Mouse (Mus musculus) lung, postnatal 0 days (tissue): ENCODE measurements around the gene Gm20388. TPM values are rescaled to one million over a fixed set of nuclear protein-coding genes. Genes with fewer than 3 reads are reported as not detected.

Experiments
- ATAC-seq: fragments of 200-750 bp; cut with Nextera tagmentation; 2 replicates; pipeline ENCODE4 v1.8.0; 2017; ENCODE audit warnings: moderate library complexity
- DNase-seq: peaks from one replicate; pipeline ENCODE4 v3.0.0-alpha.2; 2016; ENCODE audit warnings: low spot score
- H3K27ac ChIP-seq: fragments of 300-500 bp; sonication (generic); 2 replicates; pipeline ENCODE4 v1.5.1; 2014; ENCODE audit warnings: antibody characterized with exemption, mild to moderate bottlenecking, low read length, mixed read lengths
- H3K27me3 ChIP-seq: fragments of 300-500 bp; sonication (generic); replicated peaks from 2 replicates; pipeline ENCODE4 v1.6.1; 2014; ENCODE audit warnings: low read length, mixed read lengths; ENCODE audit not compliant: insufficient read depth
- H3K36me3 ChIP-seq: fragments of 300-500 bp; sonication (generic); 2 replicates; pipeline ENCODE4 v1.6.1; 2014; ENCODE audit warnings: low read length, mixed read lengths; ENCODE audit not compliant: insufficient read depth
- H3K4me1 ChIP-seq: fragments of 300-500 bp; sonication (generic); 2 replicates; pipeline ENCODE4 v1.6.1; 2014; ENCODE audit warnings: antibody characterized with exemption, low read depth, low read length, mixed read lengths; ENCODE audit not compliant: insufficient read depth
- H3K4me2 ChIP-seq: fragments of 300-500 bp; sonication (generic); replicated peaks from 2 replicates; pipeline ENCODE4 v1.6.1; 2014; ENCODE audit warnings: low read depth, mild to moderate bottlenecking, low read length, moderate library complexity, mixed read lengths
- H3K4me3 ChIP-seq: fragments of 300-500 bp; sonication (generic); 2 replicates; pipeline ENCODE4 v1.5.1; 2014; ENCODE audit warnings: low read depth, low read length
- H3K9ac ChIP-seq: fragments of 300-500 bp; sonication (generic); replicated peaks from 2 replicates; pipeline ENCODE4 v1.6.1; 2014; ENCODE audit warnings: low read depth, mild to moderate bottlenecking
- H3K9me3 ChIP-seq: fragments of 300-500 bp; sonication (generic); 2 replicates; pipeline ENCODE4 v1.6.1; 2016; ENCODE audit warnings: low read length, mixed read lengths
- CTCF ChIP-seq: IDR thresholded peaks from 2 replicates; pipeline ENCODE4 v1.5.1; 2016; ENCODE audit warnings: antibody characterized with exemption, mild to moderate bottlenecking
- EP300 ChIP-seq: IDR thresholded peaks from 2 replicates; pipeline ENCODE4 v1.6.1; 2016; ENCODE audit warnings: antibody characterized with exemption, mild to moderate bottlenecking, control low read depth
- WGBS: fragments of 180-500 bp; shearing (Covaris S2); extraction: QIAGEN DNeasy Blood & Tissue Kit; methylation state at CpG from one replicate; pipeline ENCODE4 v1.1.7; 2014; 5-methylcytosine and 5-hydroxymethylcytosine counted together
- polyA plus RNA-seq: library from polyadenylated mRNA; unstranded; fragments of >200 nt; fragmentation: Nextera tagmentation; extraction: Ambion mirVana; gene quantifications from 2 replicates; pipeline ENCODE4 v1.2.1, GENCODE M21; 2015

The Gm20388 gene
- polyA plus RNA-seq, 1 experiment from 2014 or later = not detected

DNA sequence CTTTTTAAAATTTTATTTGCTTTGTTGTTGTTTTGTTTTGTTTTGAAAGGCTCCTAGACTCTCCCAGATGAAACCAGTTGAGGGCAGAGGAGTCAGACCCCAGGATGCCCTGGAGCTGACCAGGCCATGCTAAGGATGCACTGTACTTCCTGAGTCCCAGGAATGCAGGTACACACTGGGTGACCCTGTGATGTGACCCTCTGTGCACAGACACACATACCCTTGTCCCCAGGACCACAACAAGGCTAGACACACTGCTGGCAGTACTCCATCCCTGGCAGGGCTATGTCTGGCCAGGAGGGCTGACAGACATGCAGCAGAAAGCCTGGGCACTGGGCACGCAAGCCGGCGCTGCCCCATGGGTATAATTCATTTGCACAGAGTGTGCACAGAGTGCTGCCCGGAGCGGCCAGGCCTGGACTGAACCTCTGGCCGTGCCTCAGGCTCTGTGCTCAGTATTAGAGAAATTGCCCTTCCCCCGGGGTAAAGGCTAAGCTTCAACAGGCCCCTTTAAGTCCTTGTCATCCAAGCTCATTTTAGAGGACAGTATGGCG is 2856.1 kb downstream of the Gm20388 start:
- Histone ChIP-seq H3K36me3 (no peaks in the 10 kb centered on the region), H3K4me2 (no peak overlapping the region), H3K9me3 (no peaks in the 10 kb centered on the region), H3K27ac (no peak overlapping the region), H3K4me1 (no peaks in the 10 kb centered on the region), H3K4me3 (no peak overlapping the region), H3K9ac (no peak overlapping the region), H3K27me3 (no peaks in the 10 kb centered on the region)
- TF ChIP-seq EP300 (no peak), CTCF (no peak)
- ATAC-seq (no peak), DNase-seq (no peak)
- 77% methylated on average over 8 of the region's 8 CpGs for WGBS

DNA sequence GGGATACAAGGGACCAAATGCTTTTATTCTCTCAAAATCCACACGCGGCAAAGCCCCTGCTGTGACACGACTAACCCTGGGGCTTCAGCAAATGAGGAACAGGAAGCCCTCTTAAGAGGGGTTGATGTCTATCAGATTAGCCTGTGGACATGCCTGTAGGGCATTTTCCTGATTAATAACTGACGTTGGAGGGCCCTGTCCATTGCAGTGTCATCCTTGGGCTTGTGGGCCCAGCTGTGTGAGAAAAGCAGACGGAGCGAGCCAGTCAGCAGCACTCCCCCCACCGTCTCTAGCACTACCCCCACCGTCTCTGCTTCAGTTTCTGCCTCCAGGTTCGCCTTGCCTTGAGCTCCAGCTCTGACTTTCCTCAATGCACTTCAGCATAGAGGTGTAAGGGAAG is 2856.6 kb downstream of the Gm20388 start:
- Histone ChIP-seq H3K9me3 (no peaks in the 10 kb centered on the region), H3K27me3 (no peaks in the 10 kb centered on the region)
- TF ChIP-seq CTCF = no peak
- no peak for TF ChIP-seq EP300

DNA sequence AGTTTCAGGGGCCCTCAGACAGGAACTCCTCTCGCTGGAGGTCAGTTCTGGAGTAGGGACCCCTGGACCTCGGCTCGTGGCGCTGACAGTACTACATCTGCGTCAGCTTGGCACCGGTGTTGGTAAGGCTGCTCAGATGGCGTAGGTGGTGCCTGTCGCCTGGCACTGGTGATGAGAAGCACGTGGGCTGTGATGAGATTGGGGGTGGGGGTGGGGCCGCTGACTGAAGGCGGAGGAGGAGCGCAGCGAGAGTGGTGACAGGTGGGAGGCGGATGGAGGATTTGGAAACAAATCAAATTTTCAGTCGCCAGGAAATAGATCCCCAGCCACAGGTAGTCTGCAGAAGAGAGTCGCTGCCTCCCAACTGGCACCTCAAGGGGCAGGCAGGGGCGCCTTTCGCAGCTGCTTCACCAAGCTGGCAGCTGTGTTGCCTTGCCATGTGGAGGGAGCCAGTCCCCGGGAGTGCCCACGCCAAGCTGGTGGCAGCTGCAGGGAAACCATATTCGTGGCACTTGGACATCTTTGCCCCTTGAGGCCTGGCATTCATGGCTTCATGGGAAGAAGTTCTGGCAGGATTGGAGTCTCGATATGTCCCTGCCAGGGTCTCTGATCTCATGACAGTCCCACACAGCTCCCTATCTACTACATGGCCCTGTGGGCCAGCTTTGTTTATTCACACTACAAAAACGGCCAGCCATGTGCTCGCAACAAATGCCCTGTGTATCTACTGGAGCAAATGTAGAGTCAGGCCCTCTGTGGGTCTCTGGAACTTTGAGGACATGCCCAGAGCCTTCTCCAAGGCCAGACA is 2858.8 kb downstream of the Gm20388 start:
- Histone ChIP-seq H3K27ac (no peak overlapping the region), H3K9me3 (no peaks in the 10 kb centered on the region), H3K27me3 (no peaks in the 10 kb centered on the region), H3K4me1 (no peaks in the 10 kb centered on the region), H3K36me3 (no peaks in the 10 kb centered on the region), H3K4me3 (no peak overlapping the region), H3K4me2 (no peak overlapping the region), H3K9ac (no peak overlapping the region)
- DNase-seq = no peak
- ATAC-seq = no peak
- WGBS = 49% methylated on average over 24 of the region's 24 CpGs
- TF ChIP-seq EP300 (no peak), CTCF (no peak)

More for the DNA sequence above, 2856.6 kb downstream of the Gm20388 start:
- 33% methylated on average over 9 of the region's 9 CpGs for WGBS
- DNase-seq = no peak
- Histone ChIP-seq H3K4me3 (no peak overlapping the region), H3K27ac (no peak overlapping the region), H3K36me3 (no peaks in the 10 kb centered on the region), H3K4me2 (no peak overlapping the region), H3K4me1 (no peaks in the 10 kb centered on the region), H3K9ac (no peak overlapping the region)
- ATAC-seq = no peak

DNA sequence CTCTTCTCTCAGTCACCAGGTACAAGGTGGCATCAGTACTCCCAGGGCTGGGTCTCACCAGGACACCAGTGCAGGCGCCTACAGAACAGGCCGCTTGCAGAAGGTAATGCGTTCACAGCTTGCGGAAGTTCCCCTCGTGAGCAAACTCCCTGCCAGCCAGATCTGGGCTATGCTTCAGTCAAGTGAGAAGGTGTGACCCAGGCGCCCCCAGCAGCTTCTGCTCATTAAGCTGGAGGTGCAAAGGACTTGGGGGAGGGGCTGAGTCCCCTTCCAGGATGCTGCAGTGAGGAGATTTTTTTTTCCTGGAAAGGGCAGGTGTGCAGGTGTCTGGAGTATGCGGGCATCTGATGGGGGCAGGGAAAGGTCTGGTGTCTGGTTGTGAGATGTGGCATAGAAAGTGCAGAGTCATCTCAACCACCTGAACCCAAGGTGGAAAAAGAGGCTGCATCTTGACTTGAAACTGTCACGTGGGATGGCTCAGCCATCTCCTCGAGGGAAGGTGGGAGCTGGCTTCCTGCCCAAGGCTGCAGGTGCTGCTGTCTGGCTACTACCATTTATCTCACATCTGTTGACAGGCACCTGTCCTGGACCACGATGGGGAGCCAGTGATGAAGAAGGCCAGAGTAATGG is 2861.9 kb downstream of the Gm20388 start:
- ATAC-seq (no peak), DNase-seq (no peak)
- no peak overlapping the region for H3K4me2 ChIP-seq
- WGBS = 25% methylated on average over 10 of the region's 10 CpGs
- TF ChIP-seq EP300 = no peak
- no peak for TF ChIP-seq CTCF
- H3K9me3 ChIP-seq = no peaks in the 10 kb centered on the region
- no peaks in the 10 kb centered on the region for H3K36me3 ChIP-seq
- H3K27ac ChIP-seq = no peak overlapping the region
- H3K4me3 ChIP-seq = no peak overlapping the region
- no peaks in the 10 kb centered on the region for H3K27me3 ChIP-seq
- H3K9ac ChIP-seq = no peak overlapping the region
- H3K4me1 ChIP-seq = peaks cover 7% of the 10 kb centered on the region; the same call in 1 of the 2 replicates

DNA sequence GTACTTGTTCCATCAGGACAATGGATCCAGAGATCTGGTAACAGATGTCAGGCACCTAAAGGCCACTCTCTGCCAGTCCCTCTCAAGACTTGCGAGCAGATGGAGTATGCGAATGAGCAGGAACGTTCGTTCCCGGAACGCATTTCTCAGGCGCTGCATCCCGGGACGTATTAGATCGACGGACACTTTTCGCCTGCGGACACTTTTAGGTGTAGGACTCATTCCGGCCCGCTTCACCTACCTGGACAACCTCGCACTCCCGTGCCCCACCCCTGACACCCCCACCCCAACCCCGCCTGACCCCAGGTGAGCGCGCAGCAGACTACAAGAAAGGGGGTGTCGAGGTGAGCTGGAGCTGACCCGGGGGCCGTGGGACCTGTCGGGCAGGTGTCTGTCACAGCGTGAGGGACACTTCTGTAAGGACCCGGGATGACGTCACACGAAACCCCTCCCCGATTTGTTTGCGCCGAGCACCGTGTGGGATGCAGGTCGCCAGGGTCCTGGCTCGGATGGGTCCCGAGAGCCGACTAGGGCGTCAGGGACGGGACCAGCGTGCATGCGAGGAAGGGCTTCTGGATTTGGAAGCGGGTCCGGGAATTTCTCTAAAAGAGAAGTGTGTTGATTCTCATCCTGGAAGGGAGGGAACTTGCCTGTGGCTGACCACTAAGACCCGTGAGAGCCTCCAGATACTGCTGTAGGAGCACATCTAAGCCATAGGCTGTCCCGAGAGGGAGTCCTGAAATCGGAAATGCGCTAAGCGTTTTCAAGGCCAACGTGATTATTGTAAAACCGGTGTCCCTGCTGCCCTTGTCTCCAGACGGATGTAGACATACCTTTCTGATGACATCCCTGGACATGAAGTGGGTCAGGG is 2864.9 kb downstream of the Gm20388 start, which contains the start of gene Acsf3:
Acsf3 (plus strand) TSS at position 202 of the 871 bp plus-strand sequence.
- H3K27ac ChIP-seq = peak within 1 kb of the TSS; percentile 47; the same call in 1 of the 2 replicates
- TF ChIP-seq EP300 = no peak
- TF ChIP-seq CTCF = no peak
- H3K36me3 ChIP-seq = no peaks in the 10 kb centered on the region
- WGBS = 2% methylated on average over 50 of the region's 50 CpGs
- H3K9me3 ChIP-seq = no peaks in the 10 kb centered on the region
- no peaks in the 10 kb centered on the region for H3K27me3 ChIP-seq
- DNase-seq = peak; percentile 37
- H3K4me3 ChIP-seq = peak within 1 kb of the TSS; percentile 88
- peak; percentile 68 for ATAC-seq
- peak within 1 kb of the TSS; percentile 76 for H3K9ac ChIP-seq
- H3K4me2 ChIP-seq = peak within 1 kb of the TSS; percentile 94
- peaks cover 7% of the 10 kb centered on the region; the same call in 1 of the 2 replicates for H3K4me1 ChIP-seq
